Mouse (Mus musculus) CH12.LX (cell line): ENCODE results near the gene Slc44a1. TPM values are rescaled to one million over a fixed set of nuclear protein-coding genes. Genes with fewer than 3 reads are reported as not detected.

ENCODE experiments used
- DNase-seq: peaks from one replicate; pipeline ENCODE4 v3.0.0-alpha.2; 2013; ENCODE audit errors: extremely low read depth
- H3K27ac ChIP-seq: 2 replicates; pipeline ENCODE4 v1.5.1; 2012; ENCODE audit warnings: low read depth, mild to moderate bottlenecking, control low read depth, moderate library complexity; ENCODE audit not compliant: insufficient read depth
- H3K27me3 ChIP-seq: replicated peaks from 2 replicates; pipeline ENCODE3; 2012; ENCODE audit warnings: inconsistent platforms
- H3K36me3 ChIP-seq, 2 experiments: replicated peaks in 1 of 2; 2 replicates each; pipeline versions ENCODE3 to v1.6.1; 2012; ENCODE audit warnings: inconsistent platforms in 1 of 2, low read length in 1 of 2, mild to moderate bottlenecking in 1 of 2, mixed read lengths in 1 of 2, moderate library complexity in 1 of 2; ENCODE audit not compliant: control insufficient read depth in 1 of 2, insufficient read depth in 1 of 2
- H3K4me1 ChIP-seq, 2 experiments: 2 replicates each; pipeline ENCODE4 v1.6.1; 2012; ENCODE audit warnings: inconsistent platforms in 1 of 2, moderate library complexity in 1 of 2; ENCODE audit not compliant: insufficient read depth in 2 of 2, control insufficient read depth in 1 of 2
- H3K4me2 ChIP-seq: 2 replicates; pipeline ENCODE4 v1.6.1; 2012; ENCODE audit warnings: low read depth, mild to moderate bottlenecking, control low read depth; ENCODE audit not compliant: poor library complexity, insufficient read depth, severe bottlenecking
- H3K4me3 ChIP-seq, 3 experiments: fragments of 150-350 bp in 1 of 3; sonication (generic) in 1 of 3; replicated peaks in 1 of 3; 2 replicates each; pipeline versions ENCODE3 to v1.5.1; 2011 to 2012; ENCODE audit warnings: low read depth in 2 of 3, low read length in 2 of 3, mild to moderate bottlenecking in 2 of 3, moderate library complexity in 2 of 3, control low read depth in 1 of 3, improper control_type of control experiment in 1 of 3, inconsistent platforms in 1 of 3, mixed read lengths in 1 of 3; ENCODE audit not compliant: poor library complexity in 1 of 3
- H3K79me2 ChIP-seq: replicated peaks from 2 replicates; pipeline ENCODE4 v1.6.1; 2012; ENCODE audit warnings: mild to moderate bottlenecking, moderate library complexity; ENCODE audit not compliant: control insufficient read depth, poor library complexity, insufficient read depth, severe bottlenecking; ENCODE audit errors: extremely low read depth
- H3K9ac ChIP-seq: 2 replicates; pipeline ENCODE4 v1.6.1; 2012; ENCODE audit warnings: low read depth, mild to moderate bottlenecking, control low read depth, moderate library complexity; ENCODE audit not compliant: insufficient read depth
- H3K9me3 ChIP-seq: replicated peaks from 2 replicates; pipeline ENCODE3; 2012; ENCODE audit warnings: low read length, inconsistent platforms, mixed read lengths
- CHD1 ChIP-seq: IDR thresholded peaks from 2 replicates; pipeline ENCODE4 v1.6.1; 2012; ENCODE audit warnings: low read depth, low read length, improper control_type of control experiment, inconsistent platforms
- E2F4 ChIP-seq: IDR thresholded peaks from 2 replicates; pipeline ENCODE4 v1.6.1; 2011; ENCODE audit warnings: low read depth, low read length, improper control_type of control experiment; ENCODE audit not compliant: insufficient replicate concordance
- EP300 ChIP-seq: IDR thresholded peaks from 2 replicates; pipeline ENCODE4 v1.6.1; 2011; ENCODE audit warnings: low read length, improper control_type of control experiment
- GABPA ChIP-seq: IDR thresholded peaks from 2 replicates; pipeline ENCODE4 v1.6.1; 2012; ENCODE audit warnings: low read depth, low read length, improper control_type of control experiment, inconsistent platforms; ENCODE audit not compliant: insufficient replicate concordance
- IRF4 ChIP-seq: IDR thresholded peaks from 2 replicates; pipeline ENCODE4 v1.6.1; 2014; ENCODE audit warnings: low read depth, mild to moderate bottlenecking, inconsistent platforms, low read length, improper control_type of control experiment
- MAFK ChIP-seq: IDR thresholded peaks from 2 replicates; pipeline ENCODE4 v1.6.1; 2011; ENCODE audit warnings: low read length, improper control_type of control experiment; ENCODE audit not compliant: insufficient replicate concordance
- MEF2A ChIP-seq: IDR thresholded peaks from 2 replicates; pipeline ENCODE4 v1.6.1; 2014; ENCODE audit warnings: low read depth, mild to moderate bottlenecking, inconsistent platforms, low read length, improper control_type of control experiment, borderline replicate concordance
- MXI1 ChIP-seq: IDR thresholded peaks from 2 replicates; pipeline ENCODE4 v1.6.1; 2011; ENCODE audit warnings: mild to moderate bottlenecking, low read depth, low read length, improper control_type of control experiment
- PAX5 ChIP-seq: IDR thresholded peaks from 2 replicates; pipeline ENCODE4 v1.6.1; 2012; ENCODE audit warnings: low read length, inconsistent platforms, mixed read lengths
- POLR2A ChIP-seq: IDR thresholded peaks from 2 replicates; pipeline ENCODE4 v1.6.1; 2011; ENCODE audit warnings: low read depth, mild to moderate bottlenecking, improper control_type of control experiment, low read length
- POLR2AphosphoS2 ChIP-seq: IDR thresholded peaks from 2 replicates; pipeline ENCODE4 v1.6.1; 2011; ENCODE audit warnings: low read depth, low read length, improper control_type of control experiment
- USF2 ChIP-seq: conservative IDR thresholded peaks from 2 replicates; pipeline ENCODE4 v1.6.1; 2011; ENCODE audit warnings: low read depth, low read length, improper control_type of control experiment
- ZC3H11A ChIP-seq: IDR thresholded peaks from 2 replicates; pipeline ENCODE4 v1.6.1; 2012; ENCODE audit warnings: low read depth, mild to moderate bottlenecking, inconsistent platforms, low read length, improper control_type of control experiment
- dilution Hi-C: fragments of 300-500 bp; cut with MboI; formaldehyde crosslinking; loops from 2 replicates; pipeline ENCODE4 v1.14.3; 2020; ENCODE audit warnings: low sequenced_read_pairs; ENCODE audit not compliant: extremely low pct_unique_long_range_greater_than_20kb, extremely low pct_ligation_motif_present
- in situ Hi-C: fragments of 300-500 bp; cut with MboI; formaldehyde crosslinking; loops from 3 replicates; pipeline ENCODE4 v1.14.3; 2019; ENCODE audit warnings: low sequenced_read_pairs, low pct_ligation_motif_present, low pct_unique_long_range_greater_than_20kb, mixed read lengths
- polyA plus RNA-seq: library from polyadenylated mRNA; unstranded; fragments of >175 nt; gene quantifications from 2 replicates; pipeline ENCODE4 v1.2.1, GENCODE M21; 2012; ENCODE audit warnings: low read depth; ENCODE audit not compliant: insufficient read length
- total RNA-seq, 2 experiments: library from RNA; depleted of rRNA; stranded (reverse); fragments of 300-350 nt in 1 of 2; fragments of >200 nt in 1 of 2; gene quantifications; 2 replicates each; pipeline ENCODE4 v1.2.3; 2012 to 2014

Slc44a1 gene
- total and polyA plus RNA-seq, 3 experiments: 5.4 to 9.3 (median 6.6) TPM

DNA sequence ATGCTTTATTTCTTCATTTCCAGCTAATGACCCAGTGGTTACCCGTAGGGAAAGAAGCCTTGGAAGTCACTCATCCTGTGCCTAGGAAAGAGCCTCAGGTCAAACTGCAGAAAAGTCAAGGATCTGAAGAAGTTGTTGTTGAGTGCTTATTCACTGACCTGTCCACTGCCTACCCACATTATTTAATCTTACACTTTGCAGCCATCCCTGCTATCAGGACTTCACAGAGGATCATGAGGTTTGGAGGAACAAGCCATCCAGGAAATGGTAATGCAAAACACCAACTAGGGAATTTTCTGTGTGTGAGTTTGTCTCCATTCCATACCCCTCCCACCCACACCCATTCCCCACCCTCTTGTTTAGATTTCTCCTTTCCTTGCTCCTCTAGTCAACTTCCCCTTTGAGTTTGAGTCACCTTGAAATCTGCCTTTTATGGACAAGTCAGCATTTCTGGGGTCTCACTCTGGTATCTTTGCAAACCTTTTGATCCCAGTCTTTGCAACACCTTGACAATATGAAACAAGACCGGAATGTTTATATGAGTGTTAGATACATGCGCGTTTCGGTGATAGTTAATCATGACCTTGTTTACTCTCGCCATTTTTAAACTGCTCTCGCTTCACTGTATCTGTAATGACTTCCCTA is 1.3 kb upstream of the Slc44a1 start:
- dilution Hi-C loops (no loop called here), in situ Hi-C loops (no loop called here)
- Histone ChIP-seq H3K27ac (no peak overlapping the region), H3K4me1 (peaks cover 2 to 21% of the 10 kb centered on the region in 2 experiments; a peak in 3 of 4 replicates), H3K9ac (peak overlapping the region; percentile 89; the same call in 1 of the 2 replicates), H3K4me2 (peak overlapping the region; percentile 84), H3K79me2 (no peaks in the 10 kb centered on the region), H3K9me3 (no peaks in the 10 kb centered on the region), H3K4me3 (peak overlapping the region; percentile 62 to 82 (median 68)), H3K27me3 (peaks cover 5% of the 10 kb centered on the region), H3K36me3 (no peaks in the 10 kb centered on the region)
- DNase-seq: peak; percentile 43
- peak; percentile 62 for TF ChIP-seq IRF4
- TF ChIP-seq CHD1: 0 out of 2 replicates have a peak, but pooled peaks have one; percentile 37
- TF ChIP-seq MAFK: peak; percentile 81
- no peak for TF ChIP-seq ZC3H11A
- no peak for TF ChIP-seq USF2

DNA sequence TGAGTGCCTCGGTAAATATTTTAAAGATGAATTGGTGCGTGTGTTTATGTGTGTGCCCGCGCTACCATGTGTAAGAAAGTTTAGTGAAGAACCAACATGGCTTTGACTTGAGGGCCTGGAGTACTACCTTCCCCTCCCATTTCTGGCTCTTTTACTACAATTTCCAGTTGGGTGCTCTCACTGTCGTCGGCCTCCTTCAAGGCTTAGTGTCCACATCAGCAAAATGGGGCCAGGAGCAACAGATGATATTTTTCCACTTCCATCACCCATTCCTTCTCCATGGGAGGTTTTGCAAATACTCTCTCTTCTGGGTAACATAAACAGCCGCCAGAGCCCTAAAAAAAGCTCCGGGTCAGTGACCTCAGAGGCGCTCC is 590 bp upstream of the Slc44a1 start:
- Histone ChIP-seq H3K4me2 (peak overlapping the region; percentile 84), H3K36me3 (no peaks in the 10 kb centered on the region)
- no peak for TF ChIP-seq POLR2AphosphoS2
- TF ChIP-seq MXI1: peak; percentile 27
- no peak for TF ChIP-seq POLR2A
- TF ChIP-seq EP300: 0 out of 2 replicates have a peak, but pooled peaks have one; percentile 9
- TF ChIP-seq, all 38 proteins: peak for 2
- Histone ChIP-seq H3K27me3 (peaks cover 5% of the 10 kb centered on the region), H3K9me3 (no peaks in the 10 kb centered on the region), H3K27ac (no peak overlapping the region), H3K4me3 (peak overlapping the region; percentile 62 to 82 (median 68)), H3K9ac (peak overlapping the region; percentile 89), H3K79me2 (no peaks in the 10 kb centered on the region), H3K4me1 (peaks cover 2 to 21% of the 10 kb centered on the region in 2 experiments; a peak in 3 of 4 replicates)
- in situ Hi-C loops: no loop called here
- DNase-seq: no peak
- dilution Hi-C loops: no loop called here

DNA sequence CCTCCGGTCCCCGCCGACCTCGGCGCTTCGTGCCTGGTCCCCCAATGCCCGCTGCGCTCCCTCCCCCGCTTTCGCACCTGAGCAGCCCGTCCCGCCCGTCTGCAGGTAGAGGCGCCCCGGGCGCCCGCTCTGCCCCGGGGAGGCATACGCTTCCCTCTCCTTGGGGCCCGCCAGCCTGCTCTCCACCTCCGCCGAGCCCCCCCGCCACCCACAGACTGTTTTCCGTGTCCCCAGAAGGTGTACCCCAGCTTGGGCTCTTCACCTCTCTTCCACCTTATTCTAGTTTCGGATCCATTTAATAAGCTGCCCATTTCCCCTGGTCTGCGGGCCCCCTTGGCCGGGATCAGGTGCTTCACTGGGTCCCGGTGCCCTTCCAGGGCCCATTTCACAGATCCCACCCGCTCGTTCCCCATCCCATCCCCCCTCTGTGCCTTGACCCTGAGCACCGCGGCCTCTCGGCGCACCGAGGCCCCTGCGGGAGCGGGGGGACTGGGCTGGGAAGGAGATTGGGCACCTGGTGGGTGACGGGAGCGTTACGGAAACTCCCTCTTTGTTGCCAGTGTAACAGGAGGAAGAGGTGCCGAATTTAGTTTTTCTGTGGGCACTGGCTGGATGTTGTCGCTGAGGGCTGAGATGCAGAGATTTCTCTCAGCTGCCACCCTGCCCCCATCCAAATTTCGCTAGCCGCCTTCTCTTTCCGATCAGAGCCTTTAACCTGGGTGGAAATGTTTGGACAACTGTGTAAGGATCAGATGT is 781 bp downstream of the Slc44a1 start:
- peaks cover 5% of the 10 kb centered on the region for H3K27me3 ChIP-seq
- H3K36me3 ChIP-seq: no peaks in the 10 kb centered on the region
- dilution Hi-C loops: no loop called here
- no peaks in the 10 kb centered on the region for H3K79me2 ChIP-seq
- in situ Hi-C loops: no loop called here
- TF ChIP-seq MEF2A (no peak), E2F4 (no peak), GABPA (no peak), PAX5 (no peak), USF2 (no peak)
- no peak overlapping the region for H3K27ac ChIP-seq
- peak overlapping the region; percentile 35 to 82 (median 68) for H3K4me3 ChIP-seq
- peak; percentile 17 for DNase-seq
- H3K9me3 ChIP-seq: no peaks in the 10 kb centered on the region
- peak overlapping the region; percentile 81 for H3K4me2 ChIP-seq
- H3K4me1 ChIP-seq: peaks cover 2 to 21% of the 10 kb centered on the region in 2 experiments; a peak in 3 of 4 replicates
- H3K9ac ChIP-seq: peak overlapping the region; percentile 46; the same call in 1 of the 2 replicates
